Mouse (Mus musculus): ENCODE results near the gene Ltn1.

Ltn1 gene

DNA sequence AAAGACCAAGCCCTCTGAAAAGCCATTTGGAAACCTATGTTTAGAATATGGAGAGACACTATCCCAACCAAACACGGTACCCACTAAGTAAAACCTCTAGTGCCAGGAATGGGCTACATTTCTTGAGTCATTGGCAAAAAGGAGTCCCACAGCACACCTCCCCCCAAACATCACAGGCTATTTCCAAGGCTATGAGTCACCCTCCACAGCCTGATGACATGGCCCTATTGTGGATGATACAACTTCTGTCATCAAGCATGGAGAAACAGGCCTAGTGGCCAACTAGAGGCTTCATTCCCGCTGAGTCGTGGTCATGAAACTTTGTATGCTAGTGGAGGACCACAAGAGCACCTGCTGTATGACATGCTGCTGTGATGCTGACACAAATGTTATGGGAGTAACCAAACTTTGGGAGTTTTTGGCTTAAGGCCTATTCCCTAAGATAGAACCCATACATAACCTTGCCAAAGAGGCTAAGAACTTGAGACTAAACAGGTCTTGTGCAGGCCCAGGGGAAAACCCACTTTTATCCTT is 44.9 kb downstream of the Ltn1 start:
- DNase-seq: no peak

DNA sequence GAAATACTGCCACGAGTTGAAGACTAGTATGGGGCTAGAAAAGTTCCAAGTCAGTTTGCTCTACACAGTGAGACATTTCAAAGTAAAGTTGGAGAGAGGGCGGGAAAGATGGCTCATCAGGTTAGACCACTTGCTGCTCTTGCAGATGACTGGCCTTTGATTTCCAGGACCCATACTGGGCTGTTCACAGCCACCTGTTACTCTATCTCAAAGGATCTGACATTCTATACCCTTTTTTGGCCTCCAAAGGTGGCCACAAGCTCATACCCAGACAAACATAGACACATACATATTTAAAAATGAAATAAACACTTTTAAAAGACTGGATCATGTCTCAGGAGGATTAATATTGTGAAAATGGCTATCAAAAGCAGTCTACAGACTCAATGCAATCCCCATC is 48.0 kb downstream of the Ltn1 start:
- no peak for DNase-seq

DNA sequence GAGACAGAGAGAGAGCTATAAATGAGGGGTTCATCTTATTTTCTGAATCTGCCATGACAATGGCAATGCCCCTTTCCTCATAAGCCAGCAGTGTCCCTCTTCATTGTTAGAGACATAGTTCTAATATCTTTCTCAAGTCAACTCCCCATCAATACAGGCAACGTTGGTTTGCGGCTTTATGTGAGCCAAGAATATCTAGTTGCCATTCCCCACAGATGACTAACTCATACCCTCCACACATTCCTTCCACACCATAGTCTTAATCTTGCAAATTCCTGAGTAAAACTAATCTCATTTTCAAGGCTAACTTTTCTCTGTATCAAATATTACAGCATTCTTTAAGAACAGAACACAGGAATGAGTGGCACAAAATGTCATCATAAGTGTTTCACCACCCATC is 49.4 kb downstream of the Ltn1 start:
- DNase-seq: no peak

DNA sequence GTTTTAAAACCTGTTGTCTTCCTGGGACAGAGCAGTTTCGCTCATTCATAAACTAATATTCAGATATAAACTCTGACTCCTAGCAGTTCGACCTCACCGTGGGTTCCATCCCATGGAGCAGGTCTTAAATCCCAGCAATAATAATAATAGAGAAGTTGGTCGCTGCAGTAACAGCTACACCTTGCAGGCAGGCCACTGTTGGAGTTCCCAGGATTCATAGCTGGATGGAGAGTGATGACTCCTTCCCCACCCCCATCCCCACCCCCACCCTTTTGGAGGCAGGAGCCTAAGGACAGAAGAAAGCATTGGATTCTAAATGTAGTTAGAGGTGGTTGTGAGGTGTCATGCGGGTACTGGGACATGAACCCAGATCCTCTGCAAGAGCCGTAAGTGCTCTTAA is 66.0 kb downstream of the Ltn1 start:
- DNase-seq: no peak

DNA sequence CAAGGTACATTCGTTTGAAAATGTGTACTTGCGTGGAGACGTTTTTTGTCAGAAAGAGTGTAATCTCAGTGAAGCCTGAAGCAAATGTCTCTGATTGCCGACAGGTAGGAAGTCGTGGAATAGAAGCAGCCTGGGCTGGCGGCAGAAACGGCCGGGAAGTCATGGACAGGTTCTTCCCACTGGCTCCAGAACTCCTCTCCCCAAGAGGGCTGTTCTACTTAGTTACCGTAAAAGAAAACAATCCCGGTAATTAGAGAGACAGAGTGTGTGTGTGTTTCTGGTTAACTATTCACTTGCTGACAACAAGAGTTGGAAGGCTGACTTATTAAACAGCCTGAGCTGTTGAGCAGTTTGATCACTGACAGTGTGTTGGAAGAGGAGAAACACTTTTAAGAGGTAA is 66.4 kb downstream of the Ltn1 start:
- DNase-seq: no peak

DNA sequence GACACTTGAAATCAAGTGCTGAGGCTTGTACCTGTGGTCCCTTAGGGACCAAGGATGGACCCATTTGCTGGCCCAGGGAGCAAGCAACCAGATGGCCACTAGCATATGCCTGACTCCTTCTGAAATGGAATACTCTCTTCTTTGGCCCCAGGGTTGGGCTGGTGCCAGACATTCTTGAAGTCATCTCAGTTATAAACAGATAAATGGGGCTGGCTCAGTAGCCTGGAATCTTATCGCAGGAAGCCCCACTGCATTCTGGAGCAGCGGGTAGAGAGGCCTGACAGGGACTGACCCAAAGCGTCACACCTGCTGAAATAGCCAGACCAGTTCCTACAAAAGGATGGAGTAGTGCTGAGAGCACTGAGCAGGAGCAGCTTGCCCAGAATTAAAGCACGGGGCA is 68.2 kb downstream of the Ltn1 start:
- no peak for DNase-seq

DNA sequence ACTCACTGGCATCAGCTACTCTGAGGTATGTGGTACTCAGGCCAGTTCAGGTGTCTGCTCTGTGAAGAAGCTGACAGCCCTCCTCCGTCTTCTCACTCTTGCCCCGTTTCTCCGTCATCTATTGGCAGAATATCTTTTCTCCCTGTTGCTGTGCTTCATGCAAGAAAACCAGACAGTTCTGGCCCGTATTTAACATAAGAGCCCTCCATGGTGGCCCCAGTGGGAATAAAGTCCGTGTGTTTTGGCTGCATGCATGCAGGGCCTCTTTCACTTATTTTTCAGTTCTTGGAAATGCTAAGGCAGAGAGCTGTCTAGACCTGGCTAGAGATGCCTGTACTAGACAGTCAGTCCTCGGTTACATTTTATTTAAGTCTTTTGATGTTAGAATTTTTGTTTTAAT is 72.3 kb downstream of the Ltn1 start:
- no peak for DNase-seq

DNA sequence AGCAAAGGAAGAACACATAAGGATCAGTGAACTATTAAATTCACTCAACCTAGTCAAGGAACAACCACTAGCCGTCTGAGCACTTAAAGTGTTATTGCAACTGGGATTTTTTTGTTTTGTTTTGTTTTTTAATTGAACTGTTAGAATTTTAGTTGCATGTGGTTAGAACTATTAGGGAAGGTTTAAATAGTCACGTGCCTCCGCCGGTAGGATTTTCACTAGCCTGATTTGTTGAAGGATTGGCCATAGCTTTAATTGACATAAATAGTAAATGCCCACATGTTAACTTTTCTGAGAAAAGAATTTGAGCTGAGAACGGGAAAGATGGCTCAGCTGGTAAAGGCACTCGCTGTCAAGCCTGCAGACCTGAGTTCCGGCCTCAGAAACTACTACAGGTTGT is 77.7 kb downstream of the Ltn1 start:
- DNase-seq: no peak

DNA sequence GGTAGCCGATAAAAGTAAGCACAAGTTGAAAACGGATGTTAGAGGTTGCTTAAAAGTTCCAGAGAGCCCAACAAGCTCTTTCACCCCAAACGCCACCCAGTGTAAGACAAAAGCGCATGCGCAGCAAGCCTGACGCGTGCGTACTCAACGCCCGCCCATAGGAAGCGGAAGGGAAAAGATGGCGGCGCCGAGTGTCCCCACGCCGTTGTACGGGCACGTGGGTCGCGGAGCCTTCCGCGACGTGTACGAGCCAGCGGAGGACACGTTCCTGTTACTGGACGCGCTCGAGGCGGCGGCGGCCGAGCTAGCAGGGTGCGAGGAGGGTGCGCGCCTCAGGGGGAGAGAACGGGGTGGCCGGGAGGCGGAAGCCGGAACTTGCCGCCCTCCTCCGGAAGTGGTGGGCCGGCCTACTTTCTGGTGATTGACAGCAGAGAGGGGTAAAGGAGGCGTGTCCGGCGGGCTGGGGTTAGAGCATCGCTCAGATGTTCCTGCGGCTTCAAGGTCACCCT is 78.3 kb downstream of the Ltn1 start, which contains the start of gene N6amt1:
N6amt1 (plus strand) TSS at position 111 of the 509 bp plus-strand sequence.
- peak; percentile 94 to 95 for DNase-seq

DNA sequence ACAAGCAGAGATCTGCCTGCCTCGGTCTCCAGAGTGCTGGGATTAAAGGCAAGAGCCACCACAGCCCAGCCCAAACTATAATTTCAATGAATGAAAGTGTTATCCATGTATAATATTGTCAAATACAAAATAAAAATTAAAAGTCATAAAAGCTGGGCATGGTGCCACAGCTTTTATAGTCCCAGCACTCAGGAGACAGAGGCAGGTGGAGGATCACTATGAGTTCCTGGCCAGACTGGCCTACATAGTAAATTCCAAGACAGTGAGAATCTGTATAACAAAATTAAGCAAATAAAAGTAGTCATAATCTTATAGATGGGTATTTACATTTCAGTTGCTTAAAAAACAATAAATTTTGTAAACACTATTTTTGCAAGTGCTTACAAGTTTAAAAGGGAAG is 78.8 kb downstream of the Ltn1 start:
- DNase-seq: no peak

DNA sequence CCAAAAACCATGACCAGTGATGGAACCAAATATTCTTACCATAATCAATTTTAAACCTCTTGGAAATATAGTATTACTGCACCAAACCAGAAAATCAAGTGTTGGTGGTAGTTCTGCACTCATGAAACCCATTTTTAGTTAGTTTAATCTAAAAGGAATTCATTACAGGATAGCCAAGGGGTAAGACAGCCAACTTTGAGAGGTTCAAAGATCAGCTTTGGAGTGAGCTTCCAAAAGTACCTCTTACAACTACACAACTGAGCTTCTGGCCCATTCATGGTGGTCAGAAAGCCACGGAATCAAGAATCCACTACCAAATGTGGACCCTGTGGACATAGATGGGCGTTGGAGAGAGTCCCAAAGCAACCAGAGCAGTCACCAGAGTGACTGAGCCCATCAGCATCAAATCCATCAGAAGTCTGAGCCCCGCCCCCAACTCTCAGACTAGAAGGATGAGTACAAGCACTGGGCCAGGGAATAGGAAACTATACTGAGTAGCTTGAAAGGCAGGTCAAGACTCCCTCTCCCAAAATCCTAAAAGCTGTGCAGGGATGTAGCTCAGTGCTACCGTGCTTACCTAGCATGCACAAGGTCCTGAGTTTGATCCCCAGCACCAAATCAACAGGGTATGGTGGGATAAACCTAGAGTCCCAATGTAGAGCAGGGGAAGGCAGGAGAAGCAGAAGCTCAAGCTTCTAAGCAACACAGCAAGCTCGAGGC is 80.9 kb downstream of the Ltn1 start:
- no peak for DNase-seq

DNA sequence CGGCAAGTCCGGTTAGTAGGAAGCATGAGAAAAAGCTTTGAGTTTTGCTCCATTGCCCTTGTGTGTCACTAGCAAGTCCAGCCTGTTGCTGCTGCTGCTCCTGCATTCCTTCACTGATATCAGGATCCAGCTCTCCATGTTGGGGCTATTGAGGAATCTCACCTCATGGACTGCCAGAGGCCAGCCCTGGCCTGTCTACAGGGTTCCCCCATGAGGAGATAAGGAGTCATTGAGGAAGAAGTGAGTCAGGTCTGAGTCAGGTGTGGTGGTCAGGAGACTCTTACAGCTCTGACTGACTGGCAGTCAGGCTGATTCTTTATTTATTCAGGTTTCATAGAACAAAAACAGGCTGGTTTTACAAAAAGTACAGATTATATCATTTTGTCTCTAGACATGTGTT is 84.3 kb downstream of the Ltn1 start:
- no peak for DNase-seq

DNA sequence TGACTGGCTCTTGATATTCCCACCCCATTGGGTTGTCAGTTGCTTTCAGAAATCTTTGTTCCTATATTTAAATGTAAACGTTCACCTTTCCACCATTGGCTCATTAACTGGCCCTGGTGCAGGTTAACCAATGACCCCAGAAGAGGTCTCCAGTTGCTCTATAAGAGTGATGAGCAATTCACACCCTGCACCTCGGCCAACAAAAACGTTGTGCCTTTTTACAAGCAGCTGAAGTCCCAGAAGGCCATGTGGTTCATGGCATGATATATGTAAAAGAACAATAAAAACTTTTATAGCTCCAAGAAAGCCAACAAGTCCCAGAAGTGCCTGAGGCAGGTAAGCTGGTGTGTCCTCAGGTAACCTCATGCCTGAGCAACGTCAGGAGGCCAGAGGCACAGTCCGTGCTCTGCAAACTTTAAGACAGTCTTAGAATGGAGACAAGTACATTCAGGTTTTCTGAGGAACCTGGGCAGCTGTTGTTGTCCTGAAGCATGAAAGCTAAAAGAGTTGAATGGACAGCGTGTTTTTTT is 91.3 kb downstream of the Ltn1 start:
- no peak for DNase-seq

DNA sequence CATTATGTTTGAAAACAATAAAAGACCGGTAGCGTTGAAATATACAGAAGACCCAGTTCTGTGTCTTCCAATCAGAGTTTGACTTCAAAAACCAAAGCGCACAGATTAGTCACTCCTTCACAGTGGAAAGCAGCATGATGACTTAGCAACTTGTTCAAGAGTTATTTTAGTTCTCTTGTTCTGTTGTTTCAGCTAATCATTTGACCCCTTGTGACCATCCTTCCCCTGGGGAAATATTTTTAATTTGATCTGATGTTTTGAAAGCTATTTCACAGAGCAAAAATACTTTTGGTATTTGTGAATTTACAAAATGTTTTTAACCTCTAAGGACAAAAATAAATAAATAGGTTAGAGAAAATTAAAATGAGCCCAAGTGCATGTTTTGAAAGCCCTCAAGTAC is 97.7 kb downstream of the Ltn1 start:
- DNase-seq: no peak

DNA sequence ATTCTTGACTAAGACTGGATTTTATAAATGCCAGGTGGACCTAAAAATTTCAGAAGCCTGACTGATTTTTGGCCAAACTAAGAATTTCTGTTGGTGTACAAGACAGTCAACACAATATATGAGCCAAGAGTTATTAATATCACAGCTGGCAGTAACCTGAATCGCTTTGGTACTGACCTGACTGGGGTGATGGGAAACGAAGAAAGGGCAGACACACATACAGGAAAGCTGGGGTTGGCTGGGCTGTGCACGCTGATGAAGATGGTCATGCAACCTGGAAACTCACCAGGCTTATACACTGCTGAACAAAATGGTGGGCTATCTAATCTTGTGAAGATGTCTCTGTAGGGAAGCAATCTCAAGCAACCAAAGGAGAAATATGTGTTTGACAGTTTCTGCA is 102.4 kb downstream of the Ltn1 start:
- no peak for DNase-seq

Measured in thymus, postnatal 36 days (tissue).